Mouse (Mus musculus): ENCODE results near the gene Loxl4. TPM values are rescaled to one million over a fixed set of nuclear protein-coding genes. Genes with fewer than 3 reads are reported as not detected.

Gene Loxl4
- polyA plus RNA-seq, 1 experiment = 0.63 TPM

DNA sequence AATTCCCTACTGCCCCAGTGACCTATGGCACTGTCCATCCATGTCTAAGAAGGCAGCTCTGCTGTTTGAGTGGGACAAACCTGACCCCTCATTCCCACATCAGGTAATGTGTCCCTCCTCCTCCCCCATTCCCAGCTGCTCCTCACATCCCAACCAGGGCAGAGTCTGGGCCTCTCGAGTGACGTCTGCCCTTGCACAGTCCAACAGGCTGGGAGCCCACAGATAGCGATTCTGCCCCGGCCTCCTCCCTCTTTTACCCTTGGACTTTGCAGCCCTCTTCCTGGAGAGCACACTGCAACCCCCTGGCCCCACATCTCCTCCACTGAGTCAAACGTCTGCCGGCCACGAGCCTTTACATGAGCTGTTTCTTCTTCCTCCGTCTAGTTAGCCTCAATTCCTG is 10.0 kb downstream of the Loxl4 start:
- TF ChIP-seq POLR2A (IDR thresholded peaks at IDR 0.05; ENCODE audit: borderline replicate concordance, extremely low read depth, insufficient read depth, insufficient read length, poor library complexity, severe bottlenecking) (no peak), CTCF (IDR thresholded peaks at IDR 0.05; ENCODE audit: borderline replicate concordance, extremely low read depth, insufficient read depth, insufficient read length) (no peak)
- DNase-seq (ENCODE audit: low read depth) = no peak

DNA sequence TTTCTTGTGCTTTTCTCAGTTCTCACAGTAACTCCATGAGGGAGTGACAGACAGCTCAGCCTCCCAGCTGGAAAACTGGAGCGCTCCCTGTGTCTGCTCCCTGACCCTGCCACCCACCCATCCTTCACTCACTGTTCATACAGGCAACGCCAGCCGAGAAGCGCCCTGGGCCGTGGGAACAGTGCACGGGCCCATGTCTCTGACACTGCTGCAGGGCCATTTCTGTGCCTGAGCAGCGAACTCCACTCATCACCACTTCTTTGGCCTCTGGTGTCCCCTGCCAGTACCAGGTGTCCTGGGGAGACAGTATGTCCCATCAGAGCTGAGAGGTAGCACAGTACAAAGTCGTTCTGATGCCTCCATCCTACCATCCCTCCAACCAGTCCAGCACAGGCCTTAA is 10.6 kb downstream of the Loxl4 start:
- DNase-seq (ENCODE audit: low read depth) = no peak
- TF ChIP-seq CTCF (IDR thresholded peaks at IDR 0.05; ENCODE audit: borderline replicate concordance, extremely low read depth, insufficient read depth, insufficient read length) = no peak
- TF ChIP-seq POLR2A (IDR thresholded peaks at IDR 0.05; ENCODE audit: borderline replicate concordance, extremely low read depth, insufficient read depth, insufficient read length, poor library complexity, severe bottlenecking) = no peak

DNA sequence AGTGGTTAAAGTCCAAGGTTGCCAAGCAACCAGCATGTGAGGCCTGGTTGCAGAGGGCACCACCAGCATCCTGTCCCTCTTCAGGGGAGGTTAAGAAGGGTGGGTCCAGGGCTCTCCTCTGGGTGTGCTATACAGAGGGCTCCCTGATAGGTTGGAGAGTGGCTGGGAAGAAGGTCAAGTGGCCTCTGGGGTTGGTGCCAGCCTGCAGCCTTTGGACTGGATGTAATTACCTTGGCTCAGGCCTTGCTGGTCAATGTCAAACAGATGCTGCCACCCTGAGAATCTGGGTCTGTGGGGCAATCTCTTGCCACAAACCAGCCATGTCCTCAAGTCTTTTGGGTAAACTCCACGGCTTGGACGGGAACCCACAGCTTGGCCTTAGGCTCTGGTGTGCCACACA is 11.2 kb downstream of the Loxl4 start:
- no peak for TF ChIP-seq CTCF (IDR thresholded peaks at IDR 0.05; ENCODE audit: borderline replicate concordance, extremely low read depth, insufficient read depth, insufficient read length)
- DNase-seq (ENCODE audit: low read depth) = no peak

DNA sequence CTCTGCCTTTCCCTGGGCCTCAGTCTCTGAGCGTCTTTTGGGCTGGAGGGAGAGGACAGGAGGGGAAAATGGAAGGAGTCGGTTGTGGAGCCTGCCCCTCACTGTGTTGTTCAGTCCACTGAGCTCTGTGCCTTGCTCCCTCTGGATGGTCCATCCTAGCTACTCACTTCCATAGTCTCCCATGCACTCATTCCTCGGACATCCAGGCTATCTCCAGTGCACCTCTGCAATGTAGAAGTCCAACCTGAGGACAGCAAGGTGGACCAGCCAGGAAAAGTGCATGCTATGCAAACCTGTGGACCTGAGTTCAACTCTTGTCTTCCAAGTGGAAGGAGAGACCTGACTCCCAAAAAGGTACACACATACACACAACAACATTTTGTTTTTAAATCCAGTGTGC is 12.0 kb downstream of the Loxl4 start:
- TF ChIP-seq CTCF (IDR thresholded peaks at IDR 0.05; ENCODE audit: borderline replicate concordance, extremely low read depth, insufficient read depth, insufficient read length) (no peak), POLR2A (IDR thresholded peaks at IDR 0.05; ENCODE audit: borderline replicate concordance, extremely low read depth, insufficient read depth, insufficient read length, poor library complexity, severe bottlenecking) (no peak)
- DNase-seq (ENCODE audit: low read depth) = no peak

DNA sequence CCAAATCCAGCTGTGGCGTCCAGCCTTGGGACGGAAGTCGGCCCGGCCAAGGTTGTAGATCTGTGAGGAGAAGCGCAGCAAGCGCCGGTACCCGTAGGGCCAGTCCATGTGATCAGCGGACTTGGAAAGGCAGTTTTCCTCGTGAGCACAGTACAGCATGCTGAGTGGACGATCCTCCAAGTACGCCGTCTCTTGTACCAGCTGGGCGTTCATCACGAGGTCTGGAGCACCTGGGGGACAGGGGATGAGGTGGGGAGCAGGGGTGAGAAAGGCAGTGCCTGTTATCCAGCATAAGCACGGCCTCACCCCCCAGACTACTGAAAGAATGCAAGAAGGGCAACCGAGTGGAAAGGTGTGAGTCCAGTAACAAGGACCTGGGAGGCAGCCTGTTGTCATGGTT is 12.7 kb downstream of the Loxl4 start:
- TF ChIP-seq CTCF (IDR thresholded peaks at IDR 0.05; ENCODE audit: borderline replicate concordance, extremely low read depth, insufficient read depth, insufficient read length) (no peak), POLR2A (IDR thresholded peaks at IDR 0.05; ENCODE audit: borderline replicate concordance, extremely low read depth, insufficient read depth, insufficient read length, poor library complexity, severe bottlenecking) (no peak)
- peak; percentile 19 for DNase-seq (ENCODE audit: low read depth)

DNA sequence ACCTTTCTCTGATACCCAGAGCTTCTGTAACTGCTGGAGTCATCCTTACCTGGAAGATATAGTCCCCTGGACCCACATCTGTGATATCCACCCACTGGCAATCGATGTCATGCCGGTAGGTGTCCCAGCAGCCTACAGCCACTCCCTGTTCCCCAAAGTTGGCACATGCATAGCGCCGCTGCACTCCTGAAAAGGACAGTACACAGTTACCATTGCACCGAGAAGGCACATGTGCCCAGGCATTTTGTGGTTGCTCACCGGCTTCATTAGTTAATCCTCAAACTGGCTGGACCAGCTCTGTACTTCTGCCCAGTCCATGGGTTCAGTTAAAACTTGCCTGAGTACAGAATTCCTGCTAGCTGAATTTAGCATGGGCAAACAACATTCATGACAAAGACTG is 14.7 kb downstream of the Loxl4 start:
- no peak for DNase-seq (ENCODE audit: low read depth)

DNA sequence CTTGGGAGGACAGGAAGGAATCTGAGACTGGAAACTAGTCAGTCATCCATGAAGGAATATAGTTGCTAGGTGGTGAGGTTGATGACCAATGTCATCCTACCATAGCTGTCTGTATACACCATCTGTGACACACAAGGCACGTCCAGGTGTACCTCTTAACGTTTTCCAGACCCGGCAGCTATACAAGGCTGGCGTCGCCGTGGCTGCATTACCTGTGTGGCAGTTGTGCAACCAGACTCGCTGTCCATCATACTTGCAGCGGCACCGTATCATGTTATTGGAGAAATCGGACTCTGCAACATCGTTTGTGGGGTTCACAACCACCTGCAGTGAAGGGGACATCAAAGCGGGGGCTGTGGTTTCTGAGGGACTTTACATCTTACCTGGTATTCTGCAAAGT is 15.3 kb downstream of the Loxl4 start:
- DNase-seq (ENCODE audit: low read depth) = no peak
- TF ChIP-seq CTCF (IDR thresholded peaks at IDR 0.05; ENCODE audit: borderline replicate concordance, extremely low read depth, insufficient read depth, insufficient read length) (no peak), POLR2A (IDR thresholded peaks at IDR 0.05; ENCODE audit: borderline replicate concordance, extremely low read depth, insufficient read depth, insufficient read length, poor library complexity, severe bottlenecking) (no peak)

More for the DNA sequence above, 14.7 kb downstream of the Loxl4 start:
- no peak for TF ChIP-seq POLR2A (IDR thresholded peaks at IDR 0.05; ENCODE audit: borderline replicate concordance, extremely low read depth, insufficient read depth, insufficient read length, poor library complexity, severe bottlenecking)
- TF ChIP-seq CTCF (IDR thresholded peaks at IDR 0.05; ENCODE audit: borderline replicate concordance, extremely low read depth, insufficient read depth, insufficient read length) = no peak

DNA sequence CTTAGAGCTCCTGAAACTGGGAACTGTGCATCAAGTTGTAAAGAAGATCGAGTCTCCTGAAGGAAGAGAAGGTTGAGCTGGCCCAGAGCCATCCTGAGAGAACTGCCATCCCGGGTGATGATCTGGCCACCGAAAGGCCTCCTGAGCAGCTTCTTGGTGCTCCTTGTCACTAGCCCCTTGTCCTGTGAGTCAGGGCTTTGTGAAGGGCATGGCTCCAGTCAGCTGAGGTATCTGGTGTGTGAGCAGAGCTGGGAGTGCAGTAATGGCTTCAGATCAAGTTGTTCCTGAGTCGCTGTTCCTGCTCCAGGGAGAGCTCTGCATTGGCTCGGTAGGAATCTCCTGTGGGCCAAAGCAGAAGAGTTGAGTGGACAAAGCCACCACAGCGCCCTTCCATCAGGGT is 17.5 kb downstream of the Loxl4 start:
- no peak for TF ChIP-seq POLR2A (IDR thresholded peaks at IDR 0.05; ENCODE audit: borderline replicate concordance, extremely low read depth, insufficient read depth, insufficient read length, poor library complexity, severe bottlenecking)
- TF ChIP-seq CTCF (IDR thresholded peaks at IDR 0.05; ENCODE audit: borderline replicate concordance, extremely low read depth, insufficient read depth, insufficient read length) = no peak
- no peak for DNase-seq (ENCODE audit: low read depth)

DNA sequence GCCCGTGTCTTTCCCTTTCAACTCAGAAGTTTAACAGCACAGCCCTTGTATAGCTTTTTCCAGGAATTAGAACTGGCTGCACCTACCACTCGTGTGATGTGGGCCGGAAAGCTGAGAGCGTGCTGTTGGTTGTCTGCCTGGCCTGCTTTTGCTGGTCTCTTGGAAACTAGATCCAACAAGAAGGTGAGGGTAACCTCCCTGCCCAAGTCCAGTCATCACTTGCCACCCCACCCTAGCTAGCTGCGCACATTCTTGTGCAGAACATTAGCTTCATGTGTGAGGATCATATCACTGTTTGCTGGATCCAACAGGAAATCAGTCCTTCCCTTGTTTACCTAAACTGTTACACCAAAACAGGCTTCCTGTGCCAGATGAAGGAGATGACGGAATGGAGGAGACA is 19.2 kb downstream of the Loxl4 start:
- DNase-seq (ENCODE audit: low read depth) = no peak
- TF ChIP-seq POLR2A (IDR thresholded peaks at IDR 0.05; ENCODE audit: borderline replicate concordance, extremely low read depth, insufficient read depth, insufficient read length, poor library complexity, severe bottlenecking) (no peak), CTCF (IDR thresholded peaks at IDR 0.05; ENCODE audit: borderline replicate concordance, extremely low read depth, insufficient read depth, insufficient read length) (no peak)

DNA sequence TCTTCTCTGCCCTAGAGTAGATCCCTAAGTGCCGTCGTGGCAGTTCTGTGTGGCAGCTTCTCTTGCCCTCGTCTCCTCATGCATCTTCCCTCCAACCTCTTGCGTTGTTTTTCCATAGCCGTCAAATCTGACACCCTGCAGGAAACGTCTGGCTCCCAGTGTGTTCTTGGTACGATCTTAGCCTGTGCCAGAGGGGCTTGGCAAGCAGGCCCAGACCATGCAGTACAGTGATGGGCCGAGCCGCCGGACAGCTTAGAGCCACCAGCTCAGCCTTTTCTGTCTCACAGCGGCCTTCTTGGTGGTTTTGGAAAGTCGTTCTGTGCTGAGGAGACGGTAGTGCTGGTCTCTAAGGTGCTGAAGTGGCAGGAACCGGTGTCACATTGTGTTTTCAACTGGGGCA is 21.1 kb downstream of the Loxl4 start:
- TF ChIP-seq CTCF (IDR thresholded peaks at IDR 0.05; ENCODE audit: borderline replicate concordance, extremely low read depth, insufficient read depth, insufficient read length) (no peak), POLR2A (IDR thresholded peaks at IDR 0.05; ENCODE audit: borderline replicate concordance, extremely low read depth, insufficient read depth, insufficient read length, poor library complexity, severe bottlenecking) (no peak)
- no peak for DNase-seq (ENCODE audit: low read depth)

DNA sequence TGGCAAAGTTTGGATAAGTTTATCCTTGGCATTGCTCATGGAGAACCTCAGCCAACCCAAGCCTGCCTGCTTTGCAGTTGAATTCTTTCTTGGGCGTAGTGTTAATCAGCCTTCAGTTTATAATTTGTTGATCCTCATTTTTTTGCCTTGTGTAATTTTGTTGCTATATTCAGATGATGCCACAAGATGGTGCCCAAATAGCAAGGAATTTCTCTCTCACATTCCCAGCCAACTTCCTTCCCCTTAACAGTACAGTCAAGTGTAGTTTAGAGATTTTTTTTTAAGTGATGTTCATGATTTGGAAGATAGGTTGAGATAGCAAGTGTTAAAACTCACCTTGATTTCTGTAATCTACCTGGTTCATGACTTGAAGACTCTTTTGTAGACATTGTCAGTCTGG is 23.4 kb downstream of the Loxl4 start:
- DNase-seq (ENCODE audit: low read depth) = peak; percentile 70
- no peak for TF ChIP-seq POLR2A (IDR thresholded peaks at IDR 0.05; ENCODE audit: borderline replicate concordance, extremely low read depth, insufficient read depth, insufficient read length, poor library complexity, severe bottlenecking)
- peak; percentile 1; the same call in 1 of the 2 replicates for TF ChIP-seq CTCF (IDR thresholded peaks at IDR 0.05; ENCODE audit: borderline replicate concordance, extremely low read depth, insufficient read depth, insufficient read length)

DNA sequence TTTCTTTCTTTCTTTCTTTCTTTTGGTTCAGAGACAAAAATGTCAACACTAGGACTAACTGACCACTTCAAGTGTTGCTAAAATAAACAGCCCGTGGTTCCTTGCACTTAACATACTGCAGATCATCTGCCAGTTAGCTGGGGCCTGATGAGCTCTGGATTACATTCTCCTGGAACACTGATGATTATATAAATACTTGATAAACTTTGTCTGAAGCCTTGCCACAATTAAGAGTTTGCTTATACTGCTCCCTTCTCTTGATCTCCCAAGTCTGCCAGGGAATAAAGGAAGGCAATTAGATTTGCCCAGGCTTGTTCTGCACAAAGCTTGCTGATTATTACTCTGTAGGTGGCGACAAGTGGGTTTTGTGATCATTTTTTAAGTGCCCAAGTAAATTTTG is 24.9 kb downstream of the Loxl4 start:
- DNase-seq (ENCODE audit: low read depth) = peak; percentile 56
- no peak for TF ChIP-seq POLR2A (IDR thresholded peaks at IDR 0.05; ENCODE audit: borderline replicate concordance, extremely low read depth, insufficient read depth, insufficient read length, poor library complexity, severe bottlenecking)
- no peak for TF ChIP-seq CTCF (IDR thresholded peaks at IDR 0.05; ENCODE audit: borderline replicate concordance, extremely low read depth, insufficient read depth, insufficient read length)

DNA sequence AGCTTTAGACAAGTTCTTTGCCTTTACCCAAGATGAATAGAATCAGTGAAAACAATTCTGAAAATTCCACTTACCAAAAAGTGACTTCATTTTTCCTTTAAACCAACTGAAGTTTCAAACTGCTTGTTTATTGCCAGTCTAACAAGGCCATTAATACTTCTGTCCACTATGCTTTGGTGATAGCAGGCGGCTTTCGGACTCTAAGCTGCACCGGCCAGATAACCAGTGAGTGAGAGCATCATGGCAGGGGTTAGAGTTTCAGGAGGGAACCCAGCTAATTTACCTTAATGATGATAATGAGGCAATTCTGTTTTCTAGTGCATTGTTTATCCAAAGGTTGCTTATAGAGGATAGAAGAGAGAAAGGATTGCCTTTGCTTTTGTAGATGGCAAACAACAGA is 28.4 kb downstream of the Loxl4 start:
- TF ChIP-seq POLR2A (IDR thresholded peaks at IDR 0.05; ENCODE audit: borderline replicate concordance, extremely low read depth, insufficient read depth, insufficient read length, poor library complexity, severe bottlenecking) (no peak), CTCF (IDR thresholded peaks at IDR 0.05; ENCODE audit: borderline replicate concordance, extremely low read depth, insufficient read depth, insufficient read length) (no peak)
- no peak for DNase-seq (ENCODE audit: low read depth)
